Mouse (Mus musculus) heart, postnatal 0 days (tissue): ENCODE results near the gene Hist1h2ao. TPM values are rescaled to one million over a fixed set of nuclear protein-coding genes. Genes with fewer than 3 reads are reported as not detected.
"Not testable (repeated sequence)": the region's sequence is repeated elsewhere in the genome, so short reads cannot be mapped to it uniquely, and the experiment has no call there.

Experiments
- ATAC-seq: fragments of 200-750 bp; cut with Nextera tagmentation; 2 replicates; pipeline ENCODE4 v1.8.0; 2017; ENCODE audit warnings: low read depth, moderate number of reproducible peaks, moderate library complexity; ENCODE audit not compliant: insufficient read depth
- DNase-seq: peaks from one replicate; pipeline ENCODE4 v3.0.0-alpha.2; 2016; ENCODE audit warnings: low spot score
- H3K27ac ChIP-seq: fragments of 300-500 bp; sonication (generic); 2 replicates; pipeline ENCODE4 v1.5.1; 2014; ENCODE audit warnings: low read depth, mild to moderate bottlenecking
- H3K27me3 ChIP-seq: fragments of 300-500 bp; sonication (generic); 2 replicates; pipeline ENCODE4 v1.6.1; 2014; ENCODE audit warnings: low read length, mixed read lengths; ENCODE audit not compliant: control insufficient read depth, insufficient read depth
- H3K36me3 ChIP-seq: fragments of 300-500 bp; sonication (generic); replicated peaks from 2 replicates; pipeline ENCODE4 v1.6.1; 2014; ENCODE audit warnings: low read length, mixed read lengths; ENCODE audit not compliant: control insufficient read depth, insufficient read depth
- H3K4me1 ChIP-seq: fragments of 300-500 bp; sonication (generic); 2 replicates; pipeline ENCODE4 v1.6.1; 2014; ENCODE audit warnings: antibody characterized with exemption; ENCODE audit not compliant: control insufficient read depth, insufficient read depth
- H3K4me2 ChIP-seq: fragments of 300-500 bp; sonication (generic); 2 replicates; pipeline ENCODE4 v1.6.1; 2014; ENCODE audit warnings: low read depth, mild to moderate bottlenecking, low read length, moderate library complexity
- H3K4me3 ChIP-seq: fragments of 300-500 bp; sonication (generic); 2 replicates; pipeline ENCODE4 v1.5.1; 2014; ENCODE audit warnings: low read depth, low read length
- H3K9ac ChIP-seq: fragments of 300-500 bp; sonication (generic); replicated peaks from 2 replicates; pipeline ENCODE4 v1.6.1; 2014; ENCODE audit warnings: low read depth, low read length, mixed read lengths
- H3K9me3 ChIP-seq: fragments of 300-500 bp; sonication (generic); replicated peaks from 2 replicates; pipeline ENCODE4 v1.6.1; 2016; ENCODE audit warnings: low read length; ENCODE audit not compliant: control insufficient read depth
- CTCF ChIP-seq: IDR thresholded peaks from 2 replicates; pipeline ENCODE4 v1.5.1; 2016; ENCODE audit warnings: antibody characterized with exemption, control low read depth, low read depth
- EP300 ChIP-seq: IDR thresholded peaks from 2 replicates; pipeline ENCODE4 v1.6.1; 2016; ENCODE audit warnings: antibody characterized with exemption, low read depth
- WGBS: fragments of 180-500 bp; shearing (Covaris S2); extraction: QIAGEN DNeasy Blood & Tissue Kit; methylation state at CpG from one replicate; pipeline ENCODE4 v1.1.7; 2014; 5-methylcytosine and 5-hydroxymethylcytosine counted together
- polyA plus RNA-seq: library from polyadenylated mRNA; unstranded; fragments of >200 nt; fragmentation: Nextera tagmentation; extraction: Ambion mirVana; gene quantifications from 2 replicates; pipeline ENCODE4 v1.2.1, GENCODE M21; 2015
- total RNA-seq: library from RNA; depleted of rRNA; stranded (reverse); fragments of >200 nt; gene quantifications from 2 replicates; pipeline ENCODE4 v1.2.3, GENCODE M21; 2014; ENCODE audit warnings: low replicate concordance

Gene Hist1h2ao
- total and polyA plus RNA-seq, 2 experiments from 2014 or later: not detected

GRCm38 (mm10) chr13:21787760-21788593 lies 22.3 kb upstream of the Hist1h2ao start:
- ATAC-seq: peak; percentile 13; the same call in 1 of the 2 replicates
- Histone ChIP-seq H3K36me3 (no peaks in the 10 kb centered on the region), H3K4me1 (peaks cover 30% of the 10 kb centered on the region), H3K27ac (peak overlapping the region; percentile 77), H3K4me3 (peak overlapping the region; percentile 45; the same call in 1 of the 2 replicates), H3K27me3 (no peaks in the 10 kb centered on the region), H3K4me2 (peak overlapping the region; percentile 50), H3K9me3 (no peaks in the 10 kb centered on the region), H3K9ac (no peak overlapping the region; the same call in 1 of the 2 replicates)
- 37% methylated on average over 14 of the region's 21 CpGs for WGBS
- TF ChIP-seq EP300 (no peak), CTCF (no peak)
- DNase-seq: no peak

DNA sequence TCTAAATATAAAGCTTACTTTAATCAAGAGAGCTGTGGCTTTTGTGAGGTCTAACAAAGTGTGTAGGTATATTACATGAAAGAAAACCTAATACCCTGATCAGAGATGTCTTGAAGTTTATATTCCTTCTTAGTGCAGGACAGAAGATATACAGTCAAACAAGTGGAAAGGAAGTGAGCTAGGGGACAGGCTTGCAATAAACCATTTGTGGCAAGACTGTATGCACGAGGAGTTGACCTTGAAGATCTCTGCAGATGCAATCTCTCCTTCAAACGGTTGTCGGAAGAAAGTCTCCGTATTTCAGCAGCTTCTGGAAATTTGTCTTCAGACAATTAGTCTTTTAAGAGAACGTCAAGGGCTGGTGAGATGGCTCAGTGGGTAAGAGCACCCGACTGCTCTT lies 20.3 kb upstream of the Hist1h2ao start:
- Histone ChIP-seq H3K9ac (no peak overlapping the region), H3K36me3 (no peaks in the 10 kb centered on the region), H3K4me3 (no peak overlapping the region), H3K27me3 (no peaks in the 10 kb centered on the region), H3K27ac (no peak overlapping the region), H3K4me1 (peaks cover 24% of the 10 kb centered on the region), H3K9me3 (no peaks in the 10 kb centered on the region), H3K4me2 (no peak overlapping the region)
- no peak for TF ChIP-seq EP300
- TF ChIP-seq CTCF: no peak
- WGBS: 57% methylated on average over 6 of the region's 6 CpGs
- ATAC-seq (no peak), DNase-seq (no peak)

DNA sequence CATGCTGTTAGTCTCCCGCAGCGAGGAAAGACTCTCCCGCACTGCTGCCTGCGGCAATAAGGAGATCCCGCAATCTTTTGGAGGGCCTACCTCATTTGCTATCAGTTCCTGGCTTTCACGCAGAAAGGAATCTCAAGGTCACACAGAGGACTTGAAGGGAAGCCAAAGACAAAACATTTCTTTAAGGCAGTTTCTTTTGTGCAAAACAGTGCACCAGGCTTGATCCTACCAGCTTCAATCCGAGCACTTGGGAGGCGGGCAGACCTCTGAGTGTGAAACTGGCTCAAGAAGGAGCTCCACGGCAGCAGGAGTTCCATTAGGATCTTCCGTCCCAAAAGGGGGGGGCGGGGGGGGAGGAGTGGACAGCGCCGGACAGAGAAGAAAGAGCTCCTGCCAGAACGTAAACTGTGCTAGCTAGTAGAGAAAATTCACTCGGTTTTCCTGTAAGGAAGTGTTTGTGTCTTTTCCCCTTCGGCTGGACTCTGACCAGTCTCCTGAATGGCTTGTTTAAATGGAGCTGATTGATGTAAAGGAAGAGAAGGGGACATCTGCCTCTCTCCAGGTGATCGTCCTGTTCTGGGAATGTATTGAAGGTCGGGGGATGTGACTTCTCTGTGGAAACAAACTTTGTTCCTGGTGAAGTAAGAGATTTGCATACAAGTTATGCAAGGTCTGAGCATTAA lies 19.5 kb upstream of the Hist1h2ao start:
- DNase-seq (peak; percentile 18), ATAC-seq (no peak)
- WGBS: 7% methylated on average over 18 of the region's 18 CpGs
- no peaks in the 10 kb centered on the region for H3K27me3 ChIP-seq
- no peak for TF ChIP-seq EP300
- TF ChIP-seq CTCF: no peak
- H3K36me3 ChIP-seq: no peaks in the 10 kb centered on the region
- H3K9me3 ChIP-seq: no peaks in the 10 kb centered on the region
- peaks cover 22% of the 10 kb centered on the region for H3K4me1 ChIP-seq
- H3K4me3 ChIP-seq: peak overlapping the region; percentile 30
- H3K4me2 ChIP-seq: peak overlapping the region; percentile 60
- H3K27ac ChIP-seq: no peak overlapping the region
- H3K9ac ChIP-seq: peak overlapping the region; percentile 18

DNA sequence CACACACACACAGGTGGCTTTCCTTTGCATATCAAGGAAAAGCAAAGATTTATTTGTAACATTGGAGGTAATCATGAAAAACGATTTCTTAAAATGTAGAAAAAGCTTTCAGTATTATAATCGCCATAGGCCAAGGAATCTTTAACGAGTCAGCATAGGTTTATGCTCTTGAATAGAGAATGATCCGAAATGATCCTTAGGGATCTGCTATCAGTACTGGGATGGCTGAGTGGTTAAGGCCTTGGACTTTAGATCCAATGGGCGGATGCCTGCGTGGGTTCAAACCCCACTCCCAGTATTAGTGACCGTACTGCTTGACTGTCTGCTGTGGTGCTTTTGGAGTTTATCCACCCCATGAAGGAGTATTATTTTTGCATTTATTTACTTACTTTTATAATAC lies 14.7 kb upstream of the Hist1h2ao start:
- no peak for TF ChIP-seq EP300
- TF ChIP-seq CTCF: no peak
- peaks cover 5% of the 10 kb centered on the region; the same call in 1 of the 2 replicates for H3K4me1 ChIP-seq
- H3K27ac ChIP-seq: no peak overlapping the region
- H3K9me3 ChIP-seq: no peaks in the 10 kb centered on the region
- no peak for ATAC-seq
- H3K9ac ChIP-seq: no peak overlapping the region
- no peak overlapping the region for H3K4me2 ChIP-seq
- no peaks in the 10 kb centered on the region for H3K27me3 ChIP-seq
- 87% methylated on average over 7 of the region's 7 CpGs for WGBS
- H3K36me3 ChIP-seq: no peaks in the 10 kb centered on the region
- DNase-seq: no peak
- H3K4me3 ChIP-seq: no peak overlapping the region

GRCm38 (mm10) chr13:21797163-21797562 lies 13.1 kb upstream of the Hist1h2ao start:
- not testable (repeated sequence) for H3K27ac ChIP-seq, H3K36me3 ChIP-seq, H3K9ac ChIP-seq, H3K4me2 ChIP-seq, H3K4me1 ChIP-seq, ATAC-seq, H3K27me3 ChIP-seq, H3K9me3 ChIP-seq, DNase-seq, H3K4me3 ChIP-seq

DNA sequence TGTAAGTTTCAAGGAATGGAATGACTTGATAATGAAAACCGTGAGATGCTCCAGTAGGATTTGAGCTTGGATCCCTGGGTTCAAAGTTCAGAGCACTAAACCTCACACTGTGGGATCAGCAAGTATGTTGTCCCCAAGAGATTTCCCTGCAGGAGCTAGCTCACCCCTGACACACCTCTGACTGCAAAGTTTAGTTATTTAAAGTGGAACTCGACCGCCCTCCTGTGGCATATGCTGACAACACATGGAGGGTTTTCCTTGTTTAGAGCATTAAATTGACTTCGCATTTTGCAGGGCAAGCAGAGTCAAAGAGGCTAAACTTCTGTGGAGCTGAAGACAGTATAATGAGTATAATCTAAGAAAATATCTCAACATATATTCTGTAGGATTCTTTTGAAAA lies 7.2 kb upstream of the Hist1h2ao start:
- H3K9ac ChIP-seq, H3K9me3 ChIP-seq, H3K27me3 ChIP-seq, H3K4me1 ChIP-seq, H3K27ac ChIP-seq, H3K36me3 ChIP-seq, DNase-seq, H3K4me2 ChIP-seq, H3K4me3 ChIP-seq: not testable (repeated sequence)
- WGBS: no CpG with 5 or more reads among the region's 4 CpGs
- peak; percentile 66; the same call in 1 of the 2 replicates for ATAC-seq

GRCm38 (mm10) chr13:21811074-21811473 lies 809 bp downstream of the Hist1h2ao start:
- no CpG with 5 or more reads among the region's 8 CpGs for WGBS
- ATAC-seq, H3K27me3 ChIP-seq: not testable (repeated sequence)

GRCm38 (mm10) chr13:21811539-21811938 lies 1.3 kb downstream of the Hist1h2ao start, which contains the start of gene Hist1h4m:
Gene Hist1h4m, plus strand, starts transcription at chr13:21811746.
- H3K9ac ChIP-seq, H3K36me3 ChIP-seq, H3K9me3 ChIP-seq, H3K4me1 ChIP-seq, H3K4me2 ChIP-seq, H3K4me3 ChIP-seq, DNase-seq, H3K27me3 ChIP-seq: not testable (repeated sequence)
- WGBS: no CpG with 5 or more reads among the region's 24 CpGs
- ATAC-seq: peak; percentile 63
- peak within 1 kb of the TSS; percentile 25; the same call in 1 of the 2 replicates for H3K27ac ChIP-seq

More at GRCm38 (mm10) chr13:21811074-21811473, 809 bp downstream of the Hist1h2ao start:
- H3K9ac ChIP-seq, H3K9me3 ChIP-seq, H3K4me2 ChIP-seq, H3K36me3 ChIP-seq, H3K4me1 ChIP-seq, H3K4me3 ChIP-seq, DNase-seq, H3K27ac ChIP-seq: not testable (repeated sequence)
